Mouse (Mus musculus): Measurements from ENCODE around the gene Stac2.

Gene Stac2

GRCm38 (mm10) chr11:98052989-98053834, at the start of gene Stac2:
Gene Stac2, minus strand, starts transcription at chr11:98053462.
- DNase-seq (ENCODE audit: low read depth, low spot score), result peak; percentile 79

- DNase-seq (ENCODE audit: low read depth, low spot score), result no peak
Measured at GRCm38 (mm10) chr11:98101332-98101731, 48.1 kb upstream of the Stac2 start.

- DNase-seq (ENCODE audit: low read depth, low spot score), result no peak
Measured at GRCm38 (mm10) chr11:98090583-98090982, 37.3 kb upstream of the Stac2 start.

GRCm38 (mm10) chr11:98088224-98088623, 35.0 kb upstream of the Stac2 start:
- DNase-seq (ENCODE audit: low read depth, low spot score), result no peak

GRCm38 (mm10) chr11:98086574-98086973, 33.3 kb upstream of the Stac2 start:
- no peak for DNase-seq (ENCODE audit: low read depth, low spot score)

- DNase-seq (ENCODE audit: low read depth, low spot score), result no peak
Measured at GRCm38 (mm10) chr11:98086141-98086540, 32.9 kb upstream of the Stac2 start.

- no peak for DNase-seq (ENCODE audit: low read depth, low spot score)
Measured at GRCm38 (mm10) chr11:98082745-98083144, 29.5 kb upstream of the Stac2 start.

- no peak for DNase-seq (ENCODE audit: low read depth, low spot score)
Measured at GRCm38 (mm10) chr11:98080450-98080849, 27.2 kb upstream of the Stac2 start.

GRCm38 (mm10) chr11:98077086-98077485, 23.8 kb upstream of the Stac2 start:
- DNase-seq (ENCODE audit: low read depth, low spot score), result no peak

- DNase-seq (ENCODE audit: low read depth, low spot score), result peak; percentile 89
Measured at GRCm38 (mm10) chr11:98075195-98075808, 22.0 kb upstream of the Stac2 start.

- no peak for DNase-seq (ENCODE audit: low read depth, low spot score)
Measured at GRCm38 (mm10) chr11:98073442-98073841, 20.2 kb upstream of the Stac2 start.

GRCm38 (mm10) chr11:98067255-98067654, 14.0 kb upstream of the Stac2 start:
- DNase-seq (ENCODE audit: low read depth, low spot score), result no peak

- DNase-seq (ENCODE audit: low read depth, low spot score), result no peak
Measured at GRCm38 (mm10) chr11:98066201-98066600, 12.9 kb upstream of the Stac2 start.

- DNase-seq (ENCODE audit: low read depth, low spot score), result no peak
Measured at GRCm38 (mm10) chr11:98061904-98062562, 8.8 kb upstream of the Stac2 start.

GRCm38 (mm10) chr11:98061441-98061840, 8.2 kb upstream of the Stac2 start:
- no peak for DNase-seq (ENCODE audit: low read depth, low spot score)

GRCm38 (mm10) chr11:98060104-98060692, 6.9 kb upstream of the Stac2 start:
- no peak for DNase-seq (ENCODE audit: low read depth, low spot score)

GRCm38 (mm10) chr11:98059662-98060061, 6.4 kb upstream of the Stac2 start:
- no peak for DNase-seq (ENCODE audit: low read depth, low spot score)

- no peak for DNase-seq (ENCODE audit: low read depth, low spot score)
Measured at GRCm38 (mm10) chr11:98057998-98058397, 4.7 kb upstream of the Stac2 start.

- no peak for DNase-seq (ENCODE audit: low read depth, low spot score)
Measured at GRCm38 (mm10) chr11:98057466-98057865, 4.2 kb upstream of the Stac2 start.

GRCm38 (mm10) chr11:98052129-98052988, 903 bp downstream of the Stac2 start:
- no peak for DNase-seq (ENCODE audit: low read depth, low spot score)

GRCm38 (mm10) chr11:98051611-98052128, 1.6 kb downstream of the Stac2 start:
- DNase-seq (ENCODE audit: low read depth, low spot score), result no peak

Measured in forelimb bud, embryonic 11.5 days (tissue).